Mouse (Mus musculus) hindbrain, embryonic 13.5 days (tissue): ENCODE results near the gene Cfap69. TPM values are rescaled to one million over a fixed set of nuclear protein-coding genes. Genes with fewer than 3 reads are reported as not detected.

Experiments used
- ATAC-seq: fragments of 200-750 bp; cut with Nextera tagmentation; 2 replicates; pipeline ENCODE4 v1.8.0; 2017; ENCODE audit warnings: moderate TSS enrichment; ENCODE audit not compliant: low FRiP score
- H3K27ac ChIP-seq: fragments of 300-500 bp; sonication (generic); 2 replicates; pipeline ENCODE4 v1.5.1; 2015; ENCODE audit warnings: inconsistent platforms, mild to moderate bottlenecking, moderate library complexity
- H3K27me3 ChIP-seq: fragments of 300-500 bp; sonication (generic); 2 replicates; pipeline ENCODE4 v1.6.1; 2015; ENCODE audit warnings: mild to moderate bottlenecking, inconsistent platforms
- H3K36me3 ChIP-seq: fragments of 300-500 bp; sonication (generic); 2 replicates; pipeline ENCODE4 v1.6.1; 2015; ENCODE audit warnings: mild to moderate bottlenecking, inconsistent platforms
- H3K4me1 ChIP-seq: fragments of 300-500 bp; sonication (generic); replicated peaks from 2 replicates; pipeline ENCODE4 v1.6.1; 2015; ENCODE audit warnings: inconsistent platforms
- H3K4me2 ChIP-seq: fragments of 300-500 bp; sonication (generic); 2 replicates; pipeline ENCODE4 v1.6.1; 2015; ENCODE audit warnings: inconsistent platforms, mild to moderate bottlenecking, moderate library complexity
- H3K4me3 ChIP-seq: fragments of 300-500 bp; sonication (generic); 2 replicates; pipeline ENCODE4 v1.5.1; 2015; ENCODE audit warnings: mild to moderate bottlenecking, inconsistent platforms
- H3K9ac ChIP-seq: fragments of 300-500 bp; sonication (generic); 2 replicates; pipeline ENCODE4 v1.6.1; 2015; ENCODE audit warnings: mild to moderate bottlenecking, inconsistent platforms
- H3K9me3 ChIP-seq: fragments of 300-500 bp; sonication (generic); 2 replicates; pipeline ENCODE4 v1.6.1; 2016; ENCODE audit warnings: inconsistent platforms
- WGBS: fragments of 180-500 bp; shearing (Covaris S2); methylation state at CpG from one replicate; pipeline ENCODE4 v1.1.7; 2015; 5-methylcytosine and 5-hydroxymethylcytosine counted together
- polyA plus RNA-seq: library from polyadenylated mRNA; unstranded; fragments of >200 nt; fragmentation: Nextera tagmentation; extraction: Ambion mirVana; gene quantifications from 2 replicates; pipeline ENCODE4 v1.2.1, GENCODE M21; 2015

Gene Cfap69
- polyA plus RNA-seq, 1 experiment from 2014 or later, result 10.8 TPM

DNA sequence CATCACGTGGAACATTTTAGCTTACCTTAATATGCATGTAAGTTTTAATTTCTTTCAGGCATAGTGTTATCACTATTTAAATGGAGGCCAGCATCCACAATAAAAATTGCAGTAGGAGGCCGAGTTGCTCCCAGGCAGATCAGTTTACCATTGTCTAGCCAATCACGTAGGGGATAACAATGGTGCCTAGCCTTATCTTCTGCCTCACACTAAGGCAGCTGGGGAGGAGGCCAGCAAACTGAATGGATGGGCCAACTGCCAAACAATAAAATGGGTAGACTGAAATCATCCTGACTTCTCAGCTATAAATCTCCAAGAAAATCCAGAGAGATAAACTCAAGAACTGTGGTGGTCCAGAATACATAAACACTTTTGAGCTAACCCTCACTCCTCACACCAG is 124.3 kb downstream of the Cfap69 start:
- H3K27ac ChIP-seq, result no peak overlapping the region
- H3K4me3 ChIP-seq, result no peak overlapping the region
- peaks cover 55% of the 10 kb centered on the region for H3K36me3 ChIP-seq
- no peak for ATAC-seq
- H3K9ac ChIP-seq, result no peak overlapping the region
- no peak overlapping the region for H3K4me2 ChIP-seq
- no peaks in the 10 kb centered on the region for H3K27me3 ChIP-seq
- H3K4me1 ChIP-seq, result no peaks in the 10 kb centered on the region
- no peaks in the 10 kb centered on the region for H3K9me3 ChIP-seq
- WGBS, result 69% methylated on average over 3 of the region's 3 CpGs

DNA sequence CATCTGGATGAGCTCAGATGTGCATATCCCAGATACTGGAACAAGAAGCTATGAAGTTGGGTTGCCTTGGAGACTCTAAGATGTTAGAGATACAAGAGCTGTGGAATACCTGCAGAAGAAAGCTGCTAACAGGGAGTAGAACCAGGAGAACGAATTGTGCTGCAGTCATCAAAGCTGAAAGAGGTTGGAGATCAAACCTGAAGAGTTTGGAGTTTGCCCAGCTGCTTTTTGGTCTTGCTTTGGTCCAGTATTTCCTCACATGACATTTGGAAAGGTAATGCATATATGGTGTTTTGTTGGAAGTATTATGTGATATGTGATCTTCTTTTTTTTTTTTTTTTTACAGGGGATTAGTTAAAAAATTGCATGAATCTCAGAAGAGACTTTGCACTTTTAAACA is 127.9 kb downstream of the Cfap69 start:
- Histone ChIP-seq H3K9me3 (no peaks in the 10 kb centered on the region), H3K27ac (no peak overlapping the region), H3K4me2 (no peak overlapping the region), H3K27me3 (no peaks in the 10 kb centered on the region), H3K36me3 (peaks cover 31% of the 10 kb centered on the region), H3K4me3 (no peak overlapping the region), H3K9ac (no peak overlapping the region), H3K4me1 (no peaks in the 10 kb centered on the region)
- no peak for ATAC-seq
- WGBS, result 92% methylated on average over 1 of the region's 1 CpGs

DNA sequence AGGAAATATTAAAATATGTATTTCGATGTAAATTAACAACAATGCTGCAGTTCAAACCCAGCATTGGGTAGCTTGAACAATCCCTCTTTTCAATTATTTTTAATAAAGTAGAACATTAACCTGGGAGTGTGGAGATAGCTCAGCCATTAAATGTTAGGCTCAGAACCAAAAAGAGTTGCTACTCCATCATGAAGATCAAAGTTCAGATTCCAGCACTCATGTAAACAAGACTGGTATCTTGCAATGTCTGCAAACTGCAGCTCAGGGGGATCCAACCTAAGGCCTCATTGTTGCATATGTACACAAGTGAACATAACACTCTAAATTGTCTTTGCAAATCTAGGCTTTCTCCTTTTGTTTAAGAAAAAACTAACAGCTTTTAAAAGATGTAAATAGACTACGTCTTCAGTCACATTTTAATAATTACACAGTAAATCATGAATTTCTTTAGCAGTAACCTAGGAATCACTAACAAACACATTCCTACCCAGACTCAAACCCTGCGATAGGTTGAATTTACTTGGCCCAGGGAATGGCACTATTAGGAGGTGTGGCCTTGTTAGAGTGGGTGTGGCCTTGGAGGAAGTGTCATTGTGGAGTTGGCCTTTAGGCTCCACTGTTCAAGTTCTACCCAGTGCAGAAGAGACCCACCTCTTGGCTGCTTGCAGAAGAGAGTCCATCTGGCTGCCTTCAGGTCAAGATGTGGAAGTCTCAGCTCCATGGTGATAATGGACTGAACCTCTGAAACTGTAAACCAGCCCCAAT is 130.2 kb downstream of the Cfap69 start:
- no peak overlapping the region for H3K4me2 ChIP-seq
- ATAC-seq, result no peak
- H3K27me3 ChIP-seq, result no peaks in the 10 kb centered on the region
- H3K36me3 ChIP-seq, result peaks cover 18% of the 10 kb centered on the region
- no peaks in the 10 kb centered on the region for H3K4me1 ChIP-seq
- H3K4me3 ChIP-seq, result no peak overlapping the region
- no peaks in the 10 kb centered on the region for H3K9me3 ChIP-seq
- no peak overlapping the region for H3K27ac ChIP-seq
- 94% methylated on average over 3 of the region's 3 CpGs for WGBS
- no peak overlapping the region for H3K9ac ChIP-seq

Other genes starting within 250 kb of the Cfap69 start
- 35.8 and 36.1 TPM in 2 replicates for gene Cdk14, start 243.9 kb downstream of the Cfap69 start, polyA plus RNA-seq
- gene 1700015F17Rik, start 185.1 kb downstream of the Cfap69 start, polyA plus RNA-seq, result not detected in 2 replicates
- 18.9 and 20.6 TPM in 2 replicates for gene Cldn12, start 149.3 kb downstream of the Cfap69 start, polyA plus RNA-seq
- 20.6 and 26.1 TPM in 2 replicates for gene Gtpbp10, start 104.7 kb downstream of the Cfap69 start, polyA plus RNA-seq
- gene Gm8773, start 90.4 kb downstream of the Cfap69 start, polyA plus RNA-seq, result 11.7 and 13.1 TPM in 2 replicates
- gene Steap2, start 30.3 kb upstream of the Cfap69 start, polyA plus RNA-seq, result 5.1 and 5.2 TPM in 2 replicates
- gene Steap1, start 85.1 kb upstream of the Cfap69 start, polyA plus RNA-seq, result 1.5 and 2.1 TPM in 2 replicates